Mouse (Mus musculus) heart, postnatal 0 days (tissue): Measurements from ENCODE around the gene Ptpn13.

Experiments
- CTCF ChIP-seq: IDR thresholded peaks from 2 replicates; pipeline ENCODE4 v1.5.1; 2016; ENCODE audit warnings: antibody characterized with exemption, control low read depth, low read depth
- EP300 ChIP-seq: IDR thresholded peaks from 2 replicates; pipeline ENCODE4 v1.6.1; 2016; ENCODE audit warnings: antibody characterized with exemption, low read depth

DNA sequence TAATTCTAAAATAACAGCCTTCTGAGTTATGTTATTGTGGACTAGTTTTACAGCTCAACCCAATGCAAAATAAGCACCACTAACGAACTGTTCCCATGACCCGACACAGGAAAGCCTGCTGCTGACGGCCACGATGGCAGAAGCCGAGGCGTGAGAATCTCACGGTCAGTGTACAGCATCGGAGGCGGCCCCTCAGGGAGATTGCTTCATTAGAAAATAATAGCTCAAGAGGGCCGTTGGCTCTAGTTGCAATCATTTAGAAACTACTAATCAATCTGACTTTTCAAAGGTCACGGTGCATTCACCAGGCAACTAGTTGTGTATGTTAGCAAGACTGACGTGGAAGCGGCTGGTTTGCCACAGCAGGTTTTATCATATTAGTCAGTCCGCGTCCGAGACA lies 31.2 kb upstream of the Ptpn13 start:
- TF ChIP-seq CTCF, result no peak
- TF ChIP-seq EP300, result no peak
